Mouse (Mus musculus): ENCODE results near the gene Cdkal1. TPM values are rescaled to one million over a fixed set of nuclear protein-coding genes. Genes with fewer than 3 reads are reported as not detected.

The Cdkal1 gene
- polyA plus RNA-seq, 1 experiment from 2014 or later = 8.2 TPM

DNA sequence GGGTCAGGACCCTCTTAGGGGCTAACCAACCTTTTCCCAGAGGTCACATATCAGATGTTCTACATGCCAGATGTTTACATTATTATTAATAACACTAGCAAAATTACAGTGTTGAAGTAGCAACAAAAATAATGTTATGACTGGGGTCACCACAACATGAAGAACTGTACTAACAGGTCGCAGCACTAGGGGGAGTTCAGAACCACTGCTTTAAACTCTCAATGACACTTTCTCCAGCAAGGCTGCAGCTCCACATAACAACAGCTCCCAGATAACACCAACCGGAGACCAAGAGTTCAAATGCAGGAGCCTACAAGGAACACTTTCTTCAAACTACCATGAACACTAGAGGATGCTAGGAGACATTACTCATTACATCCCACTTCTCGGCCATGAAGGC is 111.3 kb downstream of the Cdkal1 start:
- Histone ChIP-seq H3K4me3 (replicated peaks) (no peak overlapping the region), H3K27me3 (no peaks in the 10 kb centered on the region), H3K9me3 (replicated peaks) (no peaks in the 10 kb centered on the region), H3K36me3 (replicated peaks) (no peaks in the 10 kb centered on the region), H3K27ac (replicated peaks) (no peak overlapping the region), H3K4me2 (no peak overlapping the region), H3K9ac (no peak overlapping the region), H3K4me1 (replicated peaks) (peaks cover 2% of the 10 kb centered on the region; the same call in 1 of the 2 replicates)
- no peak for ATAC-seq (ENCODE audit: insufficient read depth)
- WGBS (ENCODE audit: insufficient replicate concordance) = 54% methylated on average over 3 of the region's 3 CpGs

DNA sequence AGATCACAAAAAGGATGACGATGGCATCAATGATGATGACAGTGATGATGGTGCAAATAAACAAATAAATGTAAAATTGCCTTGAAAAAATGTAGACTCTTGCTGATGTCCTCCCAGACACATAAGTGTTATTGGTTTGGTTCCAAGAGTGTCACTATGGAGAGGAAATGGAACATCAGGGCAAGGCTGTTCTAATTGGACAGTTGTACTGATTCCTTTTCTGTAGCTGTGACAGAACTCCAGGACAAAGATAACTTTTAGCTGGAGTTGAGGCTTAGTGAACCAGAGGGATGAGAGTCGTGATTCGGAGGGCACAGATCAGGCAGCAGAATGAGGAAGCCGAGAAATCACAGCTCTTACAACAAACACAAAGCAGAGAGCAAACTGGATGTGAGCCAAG is 111.7 kb downstream of the Cdkal1 start:
- Histone ChIP-seq H3K9ac (no peak overlapping the region), H3K36me3 (replicated peaks) (no peaks in the 10 kb centered on the region), H3K4me3 (replicated peaks) (no peak overlapping the region), H3K4me1 (replicated peaks) (peaks cover 2% of the 10 kb centered on the region; the same call in 1 of the 2 replicates), H3K9me3 (replicated peaks) (no peaks in the 10 kb centered on the region), H3K27ac (replicated peaks) (no peak overlapping the region), H3K27me3 (no peaks in the 10 kb centered on the region), H3K4me2 (no peak overlapping the region)
- ATAC-seq (ENCODE audit: insufficient read depth) = no peak
- 57% methylated on average over 4 of the region's 4 CpGs for WGBS (ENCODE audit: insufficient replicate concordance)

DNA sequence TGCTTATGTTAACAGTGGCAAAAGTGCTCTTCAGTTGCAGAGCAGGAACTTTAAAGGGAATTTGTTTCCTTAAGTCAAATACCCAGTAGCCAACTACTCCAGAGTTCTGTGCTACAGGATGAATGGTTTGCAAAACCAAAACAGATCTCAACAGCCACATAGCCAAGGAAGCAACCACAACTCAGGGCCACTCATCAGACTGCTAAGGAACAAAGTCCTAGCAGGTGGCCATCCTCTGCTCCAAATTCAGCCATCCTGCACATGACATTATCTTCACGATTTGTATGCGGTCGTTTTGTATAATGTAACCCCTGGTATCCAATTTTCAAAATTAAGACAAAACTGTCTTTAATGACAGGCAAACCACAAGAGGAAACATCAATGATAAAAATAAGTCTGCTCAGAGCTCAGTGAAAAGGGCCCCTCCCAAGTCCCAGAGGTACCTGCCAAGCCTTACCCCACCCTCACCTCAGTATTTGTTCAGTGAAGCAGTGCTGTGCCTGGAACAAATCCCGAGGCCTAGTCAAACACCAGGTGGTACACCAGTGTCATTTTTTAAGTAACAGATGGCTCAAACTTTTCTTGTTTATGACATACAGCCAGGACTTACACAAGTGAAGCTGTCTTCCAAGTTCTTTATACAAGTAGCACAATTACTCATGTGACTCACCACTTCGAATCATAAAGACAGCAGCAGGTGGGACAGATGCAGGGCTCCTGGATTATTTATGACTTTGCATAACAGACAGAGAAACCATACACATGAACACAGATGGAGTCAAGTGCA is 117.6 kb downstream of the Cdkal1 start:
- Histone ChIP-seq H3K27ac (replicated peaks) (no peak overlapping the region), H3K4me3 (replicated peaks) (no peak overlapping the region), H3K27me3 (no peaks in the 10 kb centered on the region), H3K36me3 (replicated peaks) (no peaks in the 10 kb centered on the region), H3K9ac (no peak overlapping the region), H3K9me3 (replicated peaks) (no peaks in the 10 kb centered on the region), H3K4me1 (replicated peaks) (no peaks in the 10 kb centered on the region), H3K4me2 (no peak overlapping the region)
- 30% methylated on average over 5 of the region's 5 CpGs for WGBS (ENCODE audit: insufficient replicate concordance)
- ATAC-seq (ENCODE audit: insufficient read depth) = no peak

DNA sequence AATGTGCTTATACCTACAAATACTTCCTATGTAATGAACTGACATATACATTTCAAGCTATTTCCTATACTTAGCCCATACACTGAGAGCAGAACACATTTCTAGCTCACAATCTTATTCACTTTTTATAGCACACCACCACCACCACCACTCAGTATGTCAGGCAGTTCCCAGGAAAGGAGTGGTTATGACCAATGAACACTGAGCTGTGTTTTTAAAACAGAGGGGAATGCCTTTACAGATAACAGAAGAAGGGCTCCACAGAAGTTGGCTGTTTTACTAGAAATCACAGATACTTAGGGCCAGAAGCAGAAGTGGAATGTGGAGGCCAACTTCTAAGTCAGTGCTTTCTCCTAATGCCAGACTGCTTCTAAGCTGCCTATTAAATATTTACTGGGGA is 121.0 kb downstream of the Cdkal1 start:
- Histone ChIP-seq H3K36me3 (replicated peaks) (no peaks in the 10 kb centered on the region), H3K4me1 (replicated peaks) (no peaks in the 10 kb centered on the region), H3K9me3 (replicated peaks) (no peaks in the 10 kb centered on the region), H3K4me2 (no peak overlapping the region), H3K9ac (no peak overlapping the region), H3K27ac (replicated peaks) (no peak overlapping the region), H3K4me3 (replicated peaks) (no peak overlapping the region), H3K27me3 (no peaks in the 10 kb centered on the region)
- no peak for ATAC-seq (ENCODE audit: insufficient read depth)

DNA sequence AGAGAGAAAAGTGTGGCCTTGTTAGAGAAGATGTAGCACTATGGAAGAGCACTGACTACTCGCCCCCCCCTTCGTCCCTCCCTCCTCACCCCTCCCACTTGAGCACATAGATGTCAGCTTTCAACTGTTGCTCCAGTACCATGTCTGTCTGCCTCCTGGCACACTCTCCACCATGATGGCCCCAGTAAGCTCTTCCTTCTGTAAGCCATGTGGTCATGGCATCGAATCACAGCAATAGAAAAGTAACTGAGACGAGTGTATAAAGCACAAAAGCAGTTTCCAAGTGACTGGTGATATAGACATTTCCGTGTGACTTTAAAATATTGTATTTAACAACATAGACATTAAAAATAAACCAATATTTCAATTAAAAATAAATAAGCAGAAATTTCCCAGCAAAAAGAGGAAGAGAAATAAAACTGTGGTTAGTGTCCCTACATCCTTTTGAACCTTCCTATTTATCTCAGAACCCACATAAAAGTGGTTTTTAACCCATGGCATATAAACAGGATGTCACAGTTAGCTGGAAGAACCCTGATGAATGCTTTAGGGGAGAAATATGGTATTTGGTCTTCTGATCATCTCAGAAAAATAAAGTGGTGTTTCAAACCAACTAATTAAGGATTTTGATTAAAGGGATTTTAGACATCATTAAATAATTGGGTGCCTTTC is 129.2 kb downstream of the Cdkal1 start:
- ATAC-seq (ENCODE audit: insufficient read depth) = no peak

DNA sequence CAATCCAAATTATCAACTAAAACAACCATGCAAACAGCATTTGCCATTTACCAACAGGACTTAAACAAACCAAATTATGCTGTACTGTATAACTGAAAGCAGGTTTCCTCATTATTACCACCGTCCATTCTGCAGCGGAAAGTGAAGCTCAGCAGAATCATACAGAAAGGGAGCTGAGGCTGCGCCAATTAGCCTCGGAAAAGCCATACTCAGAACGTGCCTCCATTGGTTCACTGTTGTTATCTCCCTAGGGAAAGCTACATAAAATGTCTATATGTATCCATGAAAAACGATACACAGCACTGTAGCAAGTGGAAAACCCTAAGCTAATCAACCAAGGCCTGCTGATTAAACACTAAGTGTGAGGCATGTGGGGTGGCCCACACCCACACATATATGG is 130.6 kb downstream of the Cdkal1 start:
- Histone ChIP-seq H3K9ac (no peak overlapping the region), H3K4me2 (no peak overlapping the region), H3K9me3 (replicated peaks) (no peaks in the 10 kb centered on the region), H3K36me3 (replicated peaks) (no peaks in the 10 kb centered on the region), H3K4me3 (replicated peaks) (no peak overlapping the region), H3K4me1 (replicated peaks) (no peaks in the 10 kb centered on the region), H3K27me3 (no peaks in the 10 kb centered on the region), H3K27ac (replicated peaks) (no peak overlapping the region)
- ATAC-seq (ENCODE audit: insufficient read depth) = no peak
- 67% methylated on average over 6 of the region's 6 CpGs for WGBS (ENCODE audit: insufficient replicate concordance)

More for the DNA sequence above, 129.2 kb downstream of the Cdkal1 start:
- 58% methylated on average over 5 of the region's 5 CpGs for WGBS (ENCODE audit: insufficient replicate concordance)
- no peak overlapping the region for H3K27ac ChIP-seq (replicated peaks)
- no peak overlapping the region for H3K4me2 ChIP-seq
- no peaks in the 10 kb centered on the region for H3K4me1 ChIP-seq (replicated peaks)
- H3K9me3 ChIP-seq (replicated peaks) = no peaks in the 10 kb centered on the region
- no peaks in the 10 kb centered on the region for H3K27me3 ChIP-seq
- no peak overlapping the region for H3K9ac ChIP-seq
- H3K4me3 ChIP-seq (replicated peaks) = no peak overlapping the region
- no peaks in the 10 kb centered on the region for H3K36me3 ChIP-seq (replicated peaks)

DNA sequence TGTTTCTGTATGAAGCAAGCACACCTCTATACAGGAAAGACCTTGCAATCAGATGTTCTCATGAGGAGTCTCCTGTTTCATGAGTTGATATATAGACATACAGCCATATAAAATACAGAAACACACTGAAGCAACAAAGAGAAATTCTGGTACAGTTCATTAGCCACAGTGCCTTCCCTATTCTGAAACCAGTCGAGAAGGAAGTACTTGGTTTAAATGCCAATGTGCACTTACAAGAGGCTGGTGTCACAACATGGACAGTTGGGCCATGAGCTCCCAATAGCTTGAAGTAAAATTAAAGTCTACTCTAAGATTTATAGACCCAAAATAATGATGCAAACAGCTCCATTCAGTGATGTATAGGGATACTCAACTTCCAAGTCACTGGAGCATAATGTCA is 132.3 kb downstream of the Cdkal1 start:
- no peaks in the 10 kb centered on the region for H3K4me1 ChIP-seq (replicated peaks)
- H3K27ac ChIP-seq (replicated peaks) = no peak overlapping the region
- H3K4me2 ChIP-seq = no peak overlapping the region
- no peak for ATAC-seq (ENCODE audit: insufficient read depth)
- H3K4me3 ChIP-seq (replicated peaks) = no peak overlapping the region
- no peaks in the 10 kb centered on the region for H3K36me3 ChIP-seq (replicated peaks)
- H3K9ac ChIP-seq = no peak overlapping the region
- H3K27me3 ChIP-seq = no peaks in the 10 kb centered on the region
- WGBS (ENCODE audit: insufficient replicate concordance) = 26% methylated on average over 1 of the region's 1 CpGs
- no peaks in the 10 kb centered on the region for H3K9me3 ChIP-seq (replicated peaks)

DNA sequence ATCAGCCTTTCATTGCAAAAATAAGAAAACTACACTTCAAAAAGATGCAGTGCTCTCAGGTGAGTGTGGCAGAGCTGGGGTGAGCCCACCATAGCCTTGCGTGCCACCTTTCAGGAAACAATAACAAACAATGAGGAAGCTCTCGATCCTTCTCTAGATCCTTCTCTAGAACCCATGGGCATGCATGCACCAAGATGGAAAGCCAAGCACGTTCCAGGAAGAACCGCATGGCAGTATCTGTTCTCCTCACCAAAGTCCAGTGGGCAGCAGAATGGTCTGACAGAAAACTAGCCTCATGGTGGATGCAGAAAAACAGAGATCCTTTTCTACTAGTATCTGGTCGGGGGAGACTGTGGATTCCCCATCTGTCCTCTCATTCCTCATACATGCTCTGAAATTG is 134.3 kb downstream of the Cdkal1 start:
- no peak overlapping the region for H3K27ac ChIP-seq (replicated peaks)
- H3K4me1 ChIP-seq (replicated peaks) = no peaks in the 10 kb centered on the region
- H3K4me2 ChIP-seq = no peak overlapping the region
- ATAC-seq (ENCODE audit: insufficient read depth) = no peak
- H3K9ac ChIP-seq = no peak overlapping the region
- H3K9me3 ChIP-seq (replicated peaks) = no peaks in the 10 kb centered on the region
- no peak overlapping the region for H3K4me3 ChIP-seq (replicated peaks)
- 78% methylated on average over 5 of the region's 5 CpGs for WGBS (ENCODE audit: insufficient replicate concordance)
- no peaks in the 10 kb centered on the region for H3K27me3 ChIP-seq
- H3K36me3 ChIP-seq (replicated peaks) = no peaks in the 10 kb centered on the region

DNA sequence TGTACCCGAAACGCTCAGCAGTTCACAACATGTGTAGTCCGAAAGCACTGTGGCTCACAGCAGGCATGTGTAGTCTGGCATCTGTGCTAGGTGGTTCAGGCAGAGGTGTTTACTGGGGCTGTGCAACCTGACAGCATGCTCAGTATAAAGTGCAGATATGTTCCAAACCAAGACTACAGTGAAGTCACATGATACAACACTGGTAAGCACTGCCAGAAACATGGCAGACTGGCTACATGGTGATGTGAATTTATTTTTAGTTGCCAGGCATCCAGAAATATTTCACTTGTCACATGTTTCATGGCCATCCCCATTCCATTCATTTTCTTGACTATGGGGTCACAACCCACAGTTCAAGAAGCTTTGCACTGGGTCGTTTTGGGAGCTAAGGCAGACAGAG is 138.9 kb downstream of the Cdkal1 start:
- WGBS (ENCODE audit: insufficient replicate concordance) = 69% methylated on average over 4 of the region's 4 CpGs
- Histone ChIP-seq H3K9me3 (replicated peaks) (no peaks in the 10 kb centered on the region), H3K9ac (no peak overlapping the region), H3K4me2 (no peak overlapping the region), H3K36me3 (replicated peaks) (no peaks in the 10 kb centered on the region), H3K27ac (replicated peaks) (no peak overlapping the region), H3K4me1 (replicated peaks) (no peaks in the 10 kb centered on the region), H3K27me3 (no peaks in the 10 kb centered on the region), H3K4me3 (replicated peaks) (no peak overlapping the region)
- ATAC-seq (ENCODE audit: insufficient read depth) = no peak

DNA sequence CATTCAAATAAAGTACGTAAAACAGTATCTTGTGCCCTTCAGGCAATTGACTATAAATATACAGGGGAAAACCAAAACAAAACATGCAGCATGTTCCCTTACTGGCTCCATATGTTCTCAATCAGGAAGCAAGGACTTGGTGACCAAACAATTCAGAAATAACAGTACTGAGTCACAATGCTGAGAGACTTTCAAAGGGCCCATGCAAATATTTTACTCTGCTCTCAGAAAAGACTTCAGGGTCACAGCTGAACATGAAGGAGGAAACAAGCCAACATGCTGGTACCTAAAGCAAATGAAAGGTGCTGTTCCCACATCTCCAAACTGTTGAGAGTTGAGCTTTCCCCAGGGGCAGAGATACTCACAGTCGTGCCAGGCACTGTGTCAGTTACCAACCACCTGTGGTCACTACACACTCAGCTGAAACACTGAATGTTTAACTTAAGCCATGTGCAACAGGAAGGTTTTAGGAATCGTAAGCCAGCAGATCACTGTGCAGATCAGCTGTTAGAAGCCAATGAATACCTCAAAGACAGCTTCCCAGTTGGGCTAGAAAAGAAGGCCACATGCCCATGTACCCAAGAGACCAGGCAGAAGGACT is 140.1 kb downstream of the Cdkal1 start:
- H3K9ac ChIP-seq = no peak overlapping the region
- WGBS (ENCODE audit: insufficient replicate concordance) = 62% methylated on average over 3 of the region's 3 CpGs
- ATAC-seq (ENCODE audit: insufficient read depth) = no peak
- no peaks in the 10 kb centered on the region for H3K4me1 ChIP-seq (replicated peaks)
- no peak overlapping the region for H3K4me3 ChIP-seq (replicated peaks)
- no peak overlapping the region for H3K4me2 ChIP-seq
- no peaks in the 10 kb centered on the region for H3K36me3 ChIP-seq (replicated peaks)
- no peak overlapping the region for H3K27ac ChIP-seq (replicated peaks)
- H3K27me3 ChIP-seq = no peaks in the 10 kb centered on the region
- no peaks in the 10 kb centered on the region for H3K9me3 ChIP-seq (replicated peaks)

DNA sequence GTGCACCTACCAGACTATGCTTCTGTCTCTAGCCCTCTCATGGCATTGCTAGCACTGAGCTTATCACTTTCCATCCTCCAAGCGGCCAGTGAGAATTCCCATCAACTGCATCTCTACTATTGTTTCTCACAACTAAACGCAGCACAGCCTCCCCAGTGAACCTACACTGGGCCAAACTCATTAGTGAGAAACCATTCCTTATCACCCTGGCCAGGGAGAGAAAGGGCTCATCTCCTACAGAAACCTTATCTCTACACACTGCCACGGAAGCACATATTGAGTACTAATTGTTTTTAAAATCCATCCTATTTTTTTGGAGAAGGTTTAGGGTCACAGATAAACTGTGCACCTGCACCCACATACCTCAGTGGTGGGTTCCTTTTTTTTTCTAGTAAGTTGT is 147.9 kb downstream of the Cdkal1 start:
- H3K27me3 ChIP-seq = no peaks in the 10 kb centered on the region
- H3K36me3 ChIP-seq (replicated peaks) = no peaks in the 10 kb centered on the region
- H3K4me1 ChIP-seq (replicated peaks) = 0 out of 2 replicates have a peak, but pooled peaks cover 5% of the 10 kb centered on the region
- H3K9me3 ChIP-seq (replicated peaks) = no peaks in the 10 kb centered on the region
- H3K9ac ChIP-seq = no peak overlapping the region
- 22% methylated on average over 3 of the region's 3 CpGs for WGBS (ENCODE audit: insufficient replicate concordance)
- no peak for ATAC-seq (ENCODE audit: insufficient read depth)
- H3K4me3 ChIP-seq (replicated peaks) = no peak overlapping the region
- H3K27ac ChIP-seq (replicated peaks) = no peak overlapping the region
- H3K4me2 ChIP-seq = no peak overlapping the region

All from liver, embryonic 15.5 days (tissue).